Mouse (Mus musculus) embryonic facial prominence, embryonic 11.5 days (tissue): Measurements from ENCODE around the gene Polr2e. TPM values are rescaled to one million over a fixed set of nuclear protein-coding genes. Genes with fewer than 3 reads are reported as not detected.
A peak's percentile ranks its signal among the peaks of the same experiment; 100 is the strongest.

Experiments used
- ATAC-seq: fragments of 200-750 bp; cut with Nextera tagmentation; replicated peaks from 2 replicates; pipeline ENCODE4 v1.8.0; 2017; ENCODE audit warnings: low read depth; ENCODE audit not compliant: insufficient number of reproducible peaks, low FRiP score, low TSS enrichment
- DNase-seq: peaks from one replicate; pipeline ENCODE4 v3.0.0-alpha.2; 2015; ENCODE audit warnings: low spot score
- H3K27ac ChIP-seq: fragments of 300-500 bp; sonication (generic); replicated peaks from 2 replicates; pipeline ENCODE4 v1.5.1; 2014; ENCODE audit warnings: mild to moderate bottlenecking, low read depth, low read length, control low read depth
- H3K27me3 ChIP-seq: fragments of 300-500 bp; sonication (generic); 2 replicates; pipeline ENCODE4 v1.6.1; 2014; ENCODE audit warnings: mild to moderate bottlenecking, low read length, moderate library complexity, mixed read lengths; ENCODE audit not compliant: control insufficient read depth, insufficient read depth
- H3K36me3 ChIP-seq: fragments of 300-500 bp; sonication (generic); replicated peaks from 2 replicates; pipeline ENCODE4 v1.6.1; 2014; ENCODE audit warnings: low read depth, mild to moderate bottlenecking, low read length, moderate library complexity, mixed read lengths; ENCODE audit not compliant: control insufficient read depth, insufficient read depth
- H3K4me1 ChIP-seq: fragments of 300-500 bp; sonication (generic); 2 replicates; pipeline ENCODE4 v1.6.1; 2014; ENCODE audit warnings: low read length, mixed read lengths; ENCODE audit not compliant: control insufficient read depth, insufficient read depth
- H3K4me2 ChIP-seq: fragments of 300-500 bp; sonication (generic); 2 replicates; pipeline ENCODE4 v1.6.1; 2014; ENCODE audit warnings: low read depth, mild to moderate bottlenecking, control low read depth, low read length, moderate library complexity
- H3K4me3 ChIP-seq: fragments of 300-500 bp; sonication (generic); 2 replicates; pipeline ENCODE4 v1.5.1; 2014; ENCODE audit warnings: low read depth, low read length, control low read depth
- H3K9ac ChIP-seq: fragments of 300-500 bp; sonication (generic); replicated peaks from 2 replicates; pipeline ENCODE4 v1.6.1; 2014; ENCODE audit warnings: mild to moderate bottlenecking, control low read depth, low read length
- H3K9me3 ChIP-seq: fragments of 300-500 bp; sonication (generic); replicated peaks from 2 replicates; pipeline ENCODE4 v1.6.1; 2016; ENCODE audit warnings: mild to moderate bottlenecking, low read length, inconsistent platforms, mixed read lengths; ENCODE audit not compliant: control insufficient read depth
- WGBS: fragments of 180-500 bp; shearing (Covaris S2); extraction: QIAGEN DNeasy Blood & Tissue Kit; methylation state at CpG from one replicate; pipeline ENCODE4 v1.1.7; 2014; 5-methylcytosine and 5-hydroxymethylcytosine counted together
- polyA plus RNA-seq: library from polyadenylated mRNA; unstranded; fragments of >200 nt; fragmentation: Nextera tagmentation; extraction: Ambion mirVana; gene quantifications from 2 replicates; pipeline ENCODE4 v1.2.1, GENCODE M21; 2014

The Polr2e gene
- polyA plus RNA-seq, 1 experiment from 2014 or later, result 266 TPM

DNA sequence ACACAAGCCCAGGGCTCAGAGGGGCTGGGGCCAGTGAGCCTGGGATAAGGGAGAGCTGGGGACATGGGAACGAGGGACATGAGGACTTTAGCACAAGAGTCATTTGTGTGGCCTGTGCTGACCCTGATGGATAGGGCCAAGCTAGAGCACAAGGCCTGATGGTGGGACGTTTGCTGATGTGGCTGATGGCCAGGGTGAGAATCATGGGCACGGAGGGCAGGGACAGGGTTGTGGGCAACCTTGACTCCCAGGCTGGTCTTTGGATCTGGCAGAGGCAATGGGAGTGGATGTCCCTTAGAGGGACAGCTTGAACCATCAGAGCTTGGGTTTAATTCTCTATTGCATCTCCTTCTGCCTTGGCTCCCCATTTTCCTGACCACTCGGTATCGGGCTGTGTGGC is 37.7 kb upstream of the Polr2e start:
- H3K9me3 ChIP-seq, result no peaks in the 10 kb centered on the region
- WGBS, result 90% methylated on average over 5 of the region's 5 CpGs
- H3K27ac ChIP-seq, result no peak overlapping the region
- DNase-seq (no peak), ATAC-seq (no peak)
- no peaks in the 10 kb centered on the region for H3K4me1 ChIP-seq
- no peak overlapping the region for H3K4me2 ChIP-seq
- H3K9ac ChIP-seq, result no peak overlapping the region
- no peaks in the 10 kb centered on the region for H3K36me3 ChIP-seq
- no peak overlapping the region for H3K4me3 ChIP-seq
- no peaks in the 10 kb centered on the region for H3K27me3 ChIP-seq

- H3K4me1 ChIP-seq, result no peaks in the 10 kb centered on the region; the same call in 1 of the 2 replicates
- H3K27me3 ChIP-seq, result no peaks in the 10 kb centered on the region
- 90% methylated on average over 4 of the region's 4 CpGs for WGBS
- no peak overlapping the region for H3K9ac ChIP-seq
- H3K36me3 ChIP-seq, result no peaks in the 10 kb centered on the region
- no peak for ATAC-seq
- no peak overlapping the region for H3K4me2 ChIP-seq
- DNase-seq, result no peak
- H3K4me3 ChIP-seq, result no peak overlapping the region
- H3K9me3 ChIP-seq, result no peaks in the 10 kb centered on the region
- no peak overlapping the region for H3K27ac ChIP-seq
Measured at GRCm38 (mm10) chr10:80076386-80076785, 36.8 kb upstream of the Polr2e start.

DNA sequence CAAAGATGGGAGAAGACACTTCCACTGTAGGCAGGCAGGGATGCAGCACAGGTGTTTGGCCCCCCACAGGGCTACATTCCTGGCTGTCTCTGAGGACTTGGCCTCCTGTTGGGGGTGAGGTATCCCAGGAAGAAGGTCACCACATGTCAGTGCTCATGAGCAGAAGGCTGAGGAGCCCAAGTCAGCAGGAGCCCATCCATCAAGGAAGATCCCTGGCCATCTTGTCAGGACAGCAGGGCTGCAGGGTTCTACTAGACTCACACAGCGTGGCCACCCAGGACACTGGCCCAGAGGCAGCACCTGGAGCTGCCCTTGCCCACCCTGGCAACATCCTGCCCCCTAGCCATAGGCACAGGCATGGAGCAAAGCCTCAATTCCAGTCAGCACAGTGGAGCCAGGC is 36.3 kb upstream of the Polr2e start:
- H3K27me3 ChIP-seq, result no peaks in the 10 kb centered on the region
- no peaks in the 10 kb centered on the region for H3K36me3 ChIP-seq
- no peak overlapping the region for H3K27ac ChIP-seq
- H3K4me2 ChIP-seq, result no peak overlapping the region
- DNase-seq, result no peak
- H3K4me3 ChIP-seq, result no peak overlapping the region
- ATAC-seq, result no peak
- 65% methylated on average over 1 of the region's 1 CpGs for WGBS
- H3K4me1 ChIP-seq, result no peaks in the 10 kb centered on the region; the same call in 1 of the 2 replicates
- H3K9me3 ChIP-seq, result no peaks in the 10 kb centered on the region
- no peak overlapping the region for H3K9ac ChIP-seq

DNA sequence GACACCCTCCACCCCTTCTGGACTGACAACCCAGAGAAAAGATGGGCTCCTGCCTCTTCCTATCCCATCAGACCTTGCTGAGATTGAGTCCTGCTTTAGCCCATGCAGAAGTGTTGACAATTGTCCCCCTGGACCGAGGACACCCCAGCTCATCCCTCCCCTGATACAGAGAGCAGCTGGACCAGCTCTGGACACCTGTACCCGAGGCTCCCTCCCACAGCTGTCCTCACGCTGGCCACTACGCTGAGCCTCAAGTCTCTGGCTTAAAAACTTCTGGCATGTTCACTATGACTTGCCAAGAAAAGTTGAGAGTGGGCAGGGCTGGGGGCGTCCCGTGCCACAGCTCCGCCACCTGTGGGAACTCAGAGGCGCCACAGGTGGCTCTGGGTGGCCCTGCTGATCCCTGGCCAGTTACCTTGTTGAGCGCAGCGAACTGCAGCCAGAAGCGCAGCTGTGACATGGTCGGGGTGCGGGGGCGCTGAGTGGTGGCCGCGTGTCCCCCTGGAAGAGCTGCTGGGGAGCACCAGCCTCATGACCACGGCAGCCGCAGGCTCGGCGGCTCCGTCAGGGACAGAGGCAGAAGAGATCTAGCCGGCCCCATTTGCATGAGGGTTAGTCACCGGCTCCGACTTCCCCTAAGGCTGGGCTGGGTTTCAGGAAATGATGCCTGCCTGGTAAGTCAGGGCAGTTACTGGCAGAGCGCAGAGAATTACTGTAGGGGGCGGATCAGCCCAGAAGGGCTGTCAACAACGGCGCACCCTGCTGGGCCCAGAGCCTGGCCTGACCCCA is 35.4 kb upstream of the Polr2e start:
- no peak overlapping the region for H3K27ac ChIP-seq
- ATAC-seq, result no peak
- no peaks in the 10 kb centered on the region for H3K9me3 ChIP-seq
- no peaks in the 10 kb centered on the region for H3K36me3 ChIP-seq
- peak overlapping the region; percentile 3 for H3K4me2 ChIP-seq
- no peaks in the 10 kb centered on the region; the same call in none of the 2 replicates for H3K4me1 ChIP-seq
- H3K4me3 ChIP-seq, result no peak overlapping the region
- peak; percentile 50 for DNase-seq
- WGBS, result 16% methylated on average over 28 of the region's 28 CpGs
- H3K27me3 ChIP-seq, result no peaks in the 10 kb centered on the region
- H3K9ac ChIP-seq, result no peak overlapping the region

- 78% methylated on average over 20 of the region's 20 CpGs for WGBS
- H3K9ac ChIP-seq, result no peak overlapping the region; the same call in 1 of the 2 replicates
- DNase-seq, result no peak
- no peak for ATAC-seq
- H3K4me1 ChIP-seq, result no peaks in the 10 kb centered on the region; the same call in none of the 2 replicates
- H3K4me3 ChIP-seq, result no peak overlapping the region
- no peak overlapping the region for H3K4me2 ChIP-seq
- no peaks in the 10 kb centered on the region for H3K36me3 ChIP-seq
- H3K27ac ChIP-seq, result no peak overlapping the region
- H3K9me3 ChIP-seq, result no peaks in the 10 kb centered on the region
- H3K27me3 ChIP-seq, result no peaks in the 10 kb centered on the region
Measured at GRCm38 (mm10) chr10:80072623-80073489, 33.3 kb upstream of the Polr2e start.

- DNase-seq (no peak), ATAC-seq (no peak)
- Histone ChIP-seq H3K27ac (peak overlapping the region; percentile 52), H3K36me3 (no peaks in the 10 kb centered on the region), H3K4me2 (no peak overlapping the region), H3K27me3 (no peaks in the 10 kb centered on the region), H3K9ac (no peak overlapping the region; the same call in 1 of the 2 replicates), H3K9me3 (no peaks in the 10 kb centered on the region), H3K4me3 (no peak overlapping the region), H3K4me1 (no peaks in the 10 kb centered on the region; the same call in none of the 2 replicates)
- 79% methylated on average over 3 of the region's 3 CpGs for WGBS
Measured at GRCm38 (mm10) chr10:80071516-80071900, 31.9 kb upstream of the Polr2e start.

DNA sequence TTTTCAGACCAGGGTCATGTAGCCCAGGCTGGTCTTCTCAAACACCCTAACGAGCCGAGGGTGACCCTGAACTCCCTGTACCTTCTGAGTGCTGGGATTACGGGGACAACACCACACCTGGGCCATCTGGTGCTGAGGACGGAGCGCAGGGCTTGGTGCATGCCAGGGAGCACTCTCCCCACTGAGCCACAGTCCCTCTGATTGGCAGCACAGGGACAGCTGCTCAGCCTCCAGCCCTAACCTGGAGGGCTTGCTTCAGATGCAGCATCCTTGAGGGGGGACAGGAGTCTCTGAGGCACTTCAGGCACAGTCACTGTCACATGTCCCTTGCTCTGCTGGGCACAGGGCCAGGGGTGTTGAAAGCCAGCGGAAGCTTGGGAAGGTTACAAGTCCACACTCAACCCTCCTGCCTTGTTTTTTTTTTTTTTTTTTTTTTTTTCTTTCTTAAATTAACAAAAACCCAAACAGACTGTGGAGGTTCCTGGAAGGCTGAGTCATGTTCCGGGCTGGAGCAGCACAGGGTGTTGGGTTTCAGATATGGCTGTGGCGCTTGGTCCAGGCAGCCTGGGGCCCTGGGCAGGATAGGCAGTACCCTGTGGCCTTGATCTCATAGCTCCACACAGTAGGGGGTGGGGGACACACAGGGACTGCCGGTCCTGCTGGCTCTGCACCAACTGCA is 31.4 kb upstream of the Polr2e start:
- no peak overlapping the region for H3K4me3 ChIP-seq
- 56% methylated on average over 9 of the region's 9 CpGs for WGBS
- no peak overlapping the region for H3K4me2 ChIP-seq
- H3K4me1 ChIP-seq, result no peaks in the 10 kb centered on the region; the same call in none of the 2 replicates
- no peaks in the 10 kb centered on the region for H3K9me3 ChIP-seq
- no peaks in the 10 kb centered on the region for H3K36me3 ChIP-seq
- H3K9ac ChIP-seq, result peak overlapping the region; percentile 33
- peak; percentile 56 for DNase-seq
- ATAC-seq, result peak; percentile 69
- no peaks in the 10 kb centered on the region for H3K27me3 ChIP-seq
- peak overlapping the region; percentile 59 for H3K27ac ChIP-seq
